Mouse (Mus musculus): Measurements from ENCODE around the gene Olfr872.
"Not testable (repeated sequence)": the region's sequence is repeated elsewhere in the genome, so short reads cannot be mapped to it uniquely, and the experiment has no call there.

Olfr872 gene

GRCm38 (mm10) chr9:20236819-20237218 is at the start of gene Olfr872:
Gene Olfr872 (plus strand): TSS chr9:20237119.
- no peak for DNase-seq (ENCODE audit: low read depth, low spot score)

GRCm38 (mm10) chr9:20202131-20202530 is 34.8 kb upstream of the Olfr872 start:
- DNase-seq (ENCODE audit: low read depth, low spot score) = no peak

DNA sequence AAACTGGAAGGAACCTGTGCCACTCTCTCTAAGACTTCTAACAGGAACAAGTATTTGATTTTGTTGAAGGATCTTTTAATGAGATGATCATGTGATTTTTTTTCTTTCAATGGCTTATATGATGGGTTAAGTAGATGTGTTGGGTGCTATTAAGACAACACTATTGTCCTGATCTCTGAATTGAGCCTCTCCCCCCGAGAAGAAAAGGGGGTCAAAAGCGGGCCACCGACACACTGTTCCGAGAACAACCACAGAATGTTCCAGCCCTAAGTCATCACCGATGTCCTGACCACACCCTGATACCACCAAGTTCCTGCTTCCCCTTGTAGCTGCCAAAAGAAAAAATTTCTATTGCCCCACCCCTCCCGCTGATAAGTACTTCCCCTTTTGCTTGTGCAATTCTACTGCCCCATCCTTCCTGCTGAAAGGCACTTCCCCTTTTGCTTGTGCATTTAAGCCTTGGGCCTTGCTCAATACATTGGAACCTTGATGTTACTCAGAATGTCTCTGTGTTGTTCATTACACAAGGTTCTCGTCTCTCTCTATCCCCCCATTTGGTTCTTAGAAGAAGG is 33.4 kb upstream of the Olfr872 start:
- DNase-seq (ENCODE audit: low read depth, low spot score) = not testable (repeated sequence)

DNA sequence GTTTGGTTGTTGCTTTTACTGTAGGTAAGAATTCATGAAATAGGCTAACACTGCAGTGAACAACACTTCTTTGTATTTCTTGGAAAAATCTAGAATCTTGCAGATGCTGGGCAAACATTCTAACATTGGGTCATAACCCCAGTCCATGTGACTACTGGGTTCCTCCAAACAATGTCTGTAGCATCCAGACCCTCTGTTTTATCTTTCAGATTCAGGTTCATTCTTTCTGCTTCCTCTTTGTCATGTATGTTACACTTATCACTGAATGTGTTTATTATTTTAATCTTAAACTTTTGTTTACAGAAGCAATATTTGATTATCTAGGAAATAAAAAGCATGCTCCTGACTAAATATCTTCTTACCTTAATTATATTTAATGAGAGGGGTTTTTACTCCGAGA is 26.1 kb upstream of the Olfr872 start:
- no peak for DNase-seq (ENCODE audit: low read depth, low spot score)

DNA sequence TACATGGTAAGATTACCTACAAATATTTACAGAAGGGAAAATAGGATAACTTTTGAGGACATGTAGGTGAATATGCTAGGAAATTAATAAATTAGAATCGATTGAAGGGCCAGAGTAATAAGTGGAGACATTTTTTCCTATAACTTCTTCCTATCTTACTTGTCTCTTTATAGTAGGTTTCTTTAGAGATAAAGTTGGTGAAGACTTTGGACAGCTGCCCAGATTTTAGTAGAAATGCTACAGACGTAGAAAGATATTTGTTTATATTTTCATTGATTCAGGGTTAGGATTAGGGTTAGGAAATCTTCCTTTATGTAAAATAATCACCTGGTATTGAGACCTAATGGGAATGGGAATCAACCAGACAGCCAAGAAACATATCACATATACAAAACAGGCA is 25.4 kb upstream of the Olfr872 start:
- DNase-seq (ENCODE audit: low read depth, low spot score) = no peak

- DNase-seq (ENCODE audit: low read depth, low spot score) = no peak
Observed at GRCm38 (mm10) chr9:20211907-20212306, 25.0 kb upstream of the Olfr872 start, which contains the start of gene Olfr871. Gene Olfr871 (plus strand): TSS chr9:20212207.

GRCm38 (mm10) chr9:20237378-20237777 is 459 bp downstream of the Olfr872 start:
- DNase-seq (ENCODE audit: low read depth, low spot score) = no peak

- no peak for DNase-seq (ENCODE audit: low read depth, low spot score)
Observed at GRCm38 (mm10) chr9:20282051-20282450, 45.1 kb downstream of the Olfr872 start, which contains the start of gene Olfr39. Gene Olfr39 (plus strand): TSS chr9:20282351.

GRCm38 (mm10) chr9:20295562-20295961 is 58.6 kb downstream of the Olfr872 start:
- DNase-seq (ENCODE audit: low read depth, low spot score) = not testable (repeated sequence)

DNA sequence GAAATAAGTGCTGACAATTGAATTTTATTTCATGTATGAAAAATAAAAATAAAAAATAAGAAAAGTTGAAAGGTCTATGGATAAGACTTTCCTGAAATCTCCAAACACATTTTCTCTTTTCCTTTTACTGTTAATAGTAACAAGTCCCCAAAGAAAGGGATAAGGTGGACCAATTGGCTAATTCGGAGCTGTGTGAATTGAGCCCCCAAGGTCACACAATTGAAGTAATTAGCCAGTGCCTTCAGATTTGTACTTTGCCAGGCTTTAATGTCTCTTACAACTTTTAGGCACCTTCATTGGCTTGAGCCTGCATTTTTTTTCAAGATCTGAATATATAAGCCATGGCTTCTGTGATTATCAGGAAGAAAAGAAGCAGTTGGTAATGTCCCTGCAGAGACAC is 61.3 kb downstream of the Olfr872 start, which contains the start of gene Olfr873:
Gene Olfr873, plus strand, starts transcription at position 301 of the 400 bp plus-strand sequence.
- no peak for DNase-seq (ENCODE audit: low read depth, low spot score)
